Mouse (Mus musculus): ENCODE results near the gene Farsb.

GRCm38 (mm10) chr1:78511621-78512160 lies 23.0 kb upstream of the Farsb start, which contains the start of gene BC035947:
- TF ChIP-seq CTCF (IDR thresholded peaks at IDR 0.05; ENCODE audit: insufficient read depth, low read length): no peak
- TF ChIP-seq POLR2A (IDR thresholded peaks at IDR 0.05; ENCODE audit: borderline replicate concordance, extremely low read depth, low read depth, low read length): no peak

Measured in lung, adult 2 months (tissue).